ENCODE assay signal across 7 mouse cellular contexts in genomic region chr11:75486601-75487285, GRCm38 (mm10). TPM values are rescaled to one million over a fixed set of nuclear protein-coding genes. Genes with fewer than 3 reads are reported as not detected.
DNase-seq lines count a peak whose midpoint lies in the region; ATAC-seq and TF ChIP-seq lines count a peak whose summit lies in the region.

Gene Prpf8 (plus strand): TSS chr11:75486816.

- no peaks in the 10 kb centered on the region for H3K9me3 ChIP-seq in intestine, postnatal 0 days (ENCODE audit: control insufficient read depth)
- H3K9me3 ChIP-seq in midbrain, embryonic 12.5 days, result no peaks in the 10 kb centered on the region

- peak within 1 kb of the TSS; percentile 69 for H3K4me2 ChIP-seq in intestine, postnatal 0 days (replicated peaks; ENCODE audit: low read depth)
- peak within 1 kb of the TSS; percentile 93 for H3K4me2 ChIP-seq in midbrain, embryonic 12.5 days (replicated peaks)

- peak within 1 kb of the TSS; percentile 91 for H3K4me3 ChIP-seq in intestine, postnatal 0 days (ENCODE audit: low read depth, low read length)
- peak within 1 kb of the TSS; percentile 99 for H3K4me3 ChIP-seq in midbrain, embryonic 12.5 days
- peak within 1 kb of the TSS; percentile 76 for H3K4me3 ChIP-seq in small intestine, adult 2 months (ENCODE audit: low read depth, low read length)

- intact Hi-C loops in left cerebral cortex, postnatal 4 days (cut with DNase I), result no loop called here

- DNase-seq in adrenal gland, adult 8-10 months, result peak; percentile 98
- peak; percentile 97 for DNase-seq in embryo, embryonic 9.5 days (ENCODE audit: extremely low spot score)
- DNase-seq in gonadal fat pad, adult 2 months (ENCODE audit: low read depth), result no peak
- peak; percentile 96 for DNase-seq in left cerebral cortex, postnatal 4 days

- H3K9ac ChIP-seq in intestine, postnatal 0 days (ENCODE audit: low read depth, low read length), result peak within 1 kb of the TSS; percentile 92
- peak within 1 kb of the TSS; percentile 97 for H3K9ac ChIP-seq in midbrain, embryonic 12.5 days (replicated peaks)

- no peak for TF ChIP-seq CTCF in intestine, postnatal 0 days (IDR thresholded peaks at IDR 0.05; ENCODE audit: low read depth)
- TF ChIP-seq CTCF in small intestine, adult 2 months (IDR thresholded peaks at IDR 0.05; ENCODE audit: extremely low read depth, insufficient read length, insufficient replicate concordance, low read depth, low read length), result no peak

- H3K27ac ChIP-seq in intestine, postnatal 0 days (ENCODE audit: low read depth, low read length), result peak within 1 kb of the TSS; percentile 75
- peak within 1 kb of the TSS; percentile 66 for H3K27ac ChIP-seq in midbrain, embryonic 12.5 days (replicated peaks)
- H3K27ac ChIP-seq in small intestine, adult 2 months (ENCODE audit: insufficient read depth, low read depth, low read length), result peak within 1 kb of the TSS; percentile 17; the same call in 1 of the 2 replicates

- H3K27me3 ChIP-seq in intestine, postnatal 0 days (replicated peaks; ENCODE audit: control insufficient read depth, insufficient read depth, low read length), result no peaks in the 10 kb centered on the region
- peaks cover 8% of the 10 kb centered on the region for H3K27me3 ChIP-seq in midbrain, embryonic 12.5 days
- no peaks in the 10 kb centered on the region for H3K27me3 ChIP-seq in small intestine, adult 2 months (ENCODE audit: control insufficient read depth, insufficient read depth, low read length)

- WGBS in intestine, postnatal 0 days, result 0% methylated on average over 52 of the region's 52 CpGs
- under 1% methylated on average over 52 of the region's 52 CpGs for WGBS in midbrain, embryonic 12.5 days
- under 1% methylated on average over 52 of the region's 52 CpGs for WGBS in small intestine, adult 2 months

- H3K4me1 ChIP-seq in intestine, postnatal 0 days (replicated peaks; ENCODE audit: control insufficient read depth, insufficient read depth, low read length), result no peaks in the 10 kb centered on the region
- H3K4me1 ChIP-seq in midbrain, embryonic 12.5 days, result peaks cover 9% of the 10 kb centered on the region
- H3K4me1 ChIP-seq in small intestine, adult 2 months (ENCODE audit: control insufficient read depth, insufficient read depth, insufficient read length, low read length), result peaks cover 6% of the 10 kb centered on the region; the same call in 1 of the 2 replicates

- peaks cover 24% of the 10 kb centered on the region for H3K36me3 ChIP-seq in intestine, postnatal 0 days (ENCODE audit: control insufficient read depth, insufficient read depth)
- H3K36me3 ChIP-seq in midbrain, embryonic 12.5 days, result peaks cover 25% of the 10 kb centered on the region
- H3K36me3 ChIP-seq in small intestine, adult 2 months (ENCODE audit: control insufficient read depth, insufficient read depth, low read length), result peaks cover 23% of the 10 kb centered on the region

- peak; percentile 36 for TF ChIP-seq POLR2A in small intestine, adult 2 months (IDR thresholded peaks at IDR 0.05; ENCODE audit: low read depth, low read length)

- peak; percentile 99 for ATAC-seq in intestine, postnatal 0 days
- ATAC-seq in midbrain, embryonic 12.5 days (ENCODE audit: low FRiP score, low read depth), result peak; percentile 100

RNA-seq across cellular contexts. Expression of gene Prpf8, which starts in this region (rescaled TPM):
- total RNA-seq in adrenal gland, adult 8-10 months (2022), result 100 to 1,000 TPM; 155 to 170 (median 167) TPM
- polyA plus RNA-seq in gonadal fat pad, adult 2 months (2012; rRNA removed), result 83.6 and 93.7 TPM in 2 replicates
- 15.4 and 15.5 TPM in 2 replicates for polyA plus RNA-seq in intestine, postnatal 0 days (2015; fragmentation: Nextera tagmentation; extraction: Ambion mirVana)
- 100 to 1,000 TPM; 136 to 137 TPM for total RNA-seq in left cerebral cortex, postnatal 4 days (2021)
- 78.5 and 81.6 TPM in 2 replicates for polyA plus RNA-seq in midbrain, embryonic 12.5 days (2016; fragmentation: Nextera tagmentation; extraction: Ambion mirVana)
- 23.4 and 44.2 TPM in 2 replicates for polyA plus RNA-seq in small intestine, adult 2 months (2012; rRNA removed)

Comparison
In these comparisons a context has a peak if more than half of its experiments do, and no peak if none do; other contexts are left out.
1. H3K27ac ChIP-seq: peak in every context shown above with its lines; median percentile 75 in intestine, postnatal 0 days; 66 in midbrain, embryonic 12.5 days; 17 in small intestine, adult 2 months.